Mouse (Mus musculus): Measurements from ENCODE around the gene Ccl4.

DNA sequence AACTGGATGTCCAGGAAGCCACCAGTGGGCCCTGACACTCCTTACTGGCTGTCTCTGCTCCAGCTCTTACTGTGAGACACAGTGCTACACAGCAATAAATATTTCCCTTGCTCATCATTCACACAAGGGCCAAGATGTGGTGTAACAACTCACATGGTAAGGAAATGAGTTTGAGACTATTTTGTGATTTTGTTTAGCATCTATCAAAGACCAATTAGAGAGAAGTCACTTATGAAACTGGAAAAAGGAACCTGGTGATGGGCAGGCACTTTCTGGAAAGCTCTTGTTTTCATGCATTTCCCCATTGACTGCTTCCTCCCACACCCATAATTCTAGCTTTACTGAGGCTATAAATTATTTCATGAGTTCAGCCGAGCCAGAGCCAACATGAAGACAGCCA is 41.3 kb downstream of the Ccl4 start, which contains the start of gene Wfdc17:
- TF ChIP-seq GATA1 (IDR thresholded peaks at IDR 0.05; ENCODE audit: low read length) (no peak), TAL1 (IDR thresholded peaks at IDR 0.05; ENCODE audit: low read length) (no peak)

Data from erythroblast, embryonic 14.5 days (primary cell).